Mouse (Mus musculus) CH12.LX (cell line): ENCODE results near the gene Tor3a. TPM values are rescaled to one million over a fixed set of nuclear protein-coding genes. Genes with fewer than 3 reads are reported as not detected.

Experiments used
- DNase-seq: peaks from one replicate; pipeline ENCODE4 v3.0.0-alpha.2; 2013; ENCODE audit errors: extremely low read depth
- H3K27ac ChIP-seq: 2 replicates; pipeline ENCODE4 v1.5.1; 2012; ENCODE audit warnings: low read depth, mild to moderate bottlenecking, control low read depth, moderate library complexity; ENCODE audit not compliant: insufficient read depth
- H3K27me3 ChIP-seq: replicated peaks from 2 replicates; pipeline ENCODE3; 2012; ENCODE audit warnings: inconsistent platforms
- H3K36me3 ChIP-seq, 2 experiments: replicated peaks in 1 of 2; 2 replicates each; pipeline versions ENCODE3 to v1.6.1; 2012; ENCODE audit warnings: inconsistent platforms in 1 of 2, low read length in 1 of 2, mild to moderate bottlenecking in 1 of 2, mixed read lengths in 1 of 2, moderate library complexity in 1 of 2; ENCODE audit not compliant: control insufficient read depth in 1 of 2, insufficient read depth in 1 of 2
- H3K4me1 ChIP-seq, 2 experiments: 2 replicates each; pipeline ENCODE4 v1.6.1; 2012; ENCODE audit warnings: inconsistent platforms in 1 of 2, moderate library complexity in 1 of 2; ENCODE audit not compliant: insufficient read depth in 2 of 2, control insufficient read depth in 1 of 2
- H3K4me2 ChIP-seq: 2 replicates; pipeline ENCODE4 v1.6.1; 2012; ENCODE audit warnings: low read depth, mild to moderate bottlenecking, control low read depth; ENCODE audit not compliant: poor library complexity, insufficient read depth, severe bottlenecking
- H3K4me3 ChIP-seq, 3 experiments: fragments of 150-350 bp in 1 of 3; sonication (generic) in 1 of 3; replicated peaks in 1 of 3; 2 replicates each; pipeline versions ENCODE3 to v1.5.1; 2011 to 2012; ENCODE audit warnings: low read depth in 2 of 3, low read length in 2 of 3, mild to moderate bottlenecking in 2 of 3, moderate library complexity in 2 of 3, control low read depth in 1 of 3, improper control_type of control experiment in 1 of 3, inconsistent platforms in 1 of 3, mixed read lengths in 1 of 3; ENCODE audit not compliant: poor library complexity in 1 of 3
- H3K79me2 ChIP-seq: replicated peaks from 2 replicates; pipeline ENCODE4 v1.6.1; 2012; ENCODE audit warnings: mild to moderate bottlenecking, moderate library complexity; ENCODE audit not compliant: control insufficient read depth, poor library complexity, insufficient read depth, severe bottlenecking; ENCODE audit errors: extremely low read depth
- H3K9ac ChIP-seq: 2 replicates; pipeline ENCODE4 v1.6.1; 2012; ENCODE audit warnings: low read depth, mild to moderate bottlenecking, control low read depth, moderate library complexity; ENCODE audit not compliant: insufficient read depth
- H3K9me3 ChIP-seq: replicated peaks from 2 replicates; pipeline ENCODE3; 2012; ENCODE audit warnings: low read length, inconsistent platforms, mixed read lengths
- CHD2 ChIP-seq: IDR thresholded peaks from 2 replicates; pipeline ENCODE4 v1.6.1; 2011; ENCODE audit warnings: low read length, improper control_type of control experiment
- CTCF ChIP-seq, 2 experiments: IDR thresholded peaks in 1 of 2; conservative IDR thresholded peaks in 1 of 2; 2 replicates each; pipeline ENCODE4 v1.5.1; 2011 to 2012; ENCODE audit warnings: low read depth in 2 of 2, low read length in 2 of 2, improper control_type of control experiment in 1 of 2, inconsistent platforms in 1 of 2, mild to moderate bottlenecking in 1 of 2, moderate library complexity in 1 of 2
- E2F4 ChIP-seq: IDR thresholded peaks from 2 replicates; pipeline ENCODE4 v1.6.1; 2011; ENCODE audit warnings: low read depth, low read length, improper control_type of control experiment; ENCODE audit not compliant: insufficient replicate concordance
- ELF1 ChIP-seq: IDR thresholded peaks from 2 replicates; pipeline ENCODE4 v1.6.1; 2014; ENCODE audit warnings: low read depth, mild to moderate bottlenecking, inconsistent platforms, low read length, improper control_type of control experiment
- ETS1 ChIP-seq: conservative IDR thresholded peaks from 2 replicates; pipeline ENCODE4 v1.6.1; 2012; ENCODE audit warnings: low read depth, mild to moderate bottlenecking, inconsistent platforms, low read length, improper control_type of control experiment, moderate library complexity
- GABPA ChIP-seq: IDR thresholded peaks from 2 replicates; pipeline ENCODE4 v1.6.1; 2012; ENCODE audit warnings: low read depth, low read length, improper control_type of control experiment, inconsistent platforms; ENCODE audit not compliant: insufficient replicate concordance
- HCFC1 ChIP-seq: IDR thresholded peaks from 2 replicates; pipeline ENCODE4 v1.6.1; 2012; ENCODE audit warnings: low read depth, mild to moderate bottlenecking, inconsistent platforms, low read length, improper control_type of control experiment
- IRF4 ChIP-seq: IDR thresholded peaks from 2 replicates; pipeline ENCODE4 v1.6.1; 2014; ENCODE audit warnings: low read depth, mild to moderate bottlenecking, inconsistent platforms, low read length, improper control_type of control experiment
- JUN ChIP-seq: IDR thresholded peaks from 2 replicates; pipeline ENCODE4 v1.6.1; 2011; ENCODE audit warnings: low read depth, mild to moderate bottlenecking, low read length, improper control_type of control experiment, moderate library complexity; ENCODE audit not compliant: insufficient read depth
- JUND ChIP-seq: conservative IDR thresholded peaks from 2 replicates; pipeline ENCODE4 v1.6.1; 2011; ENCODE audit warnings: low read depth, low read length, improper control_type of control experiment
- MEF2A ChIP-seq: IDR thresholded peaks from 2 replicates; pipeline ENCODE4 v1.6.1; 2014; ENCODE audit warnings: low read depth, mild to moderate bottlenecking, inconsistent platforms, low read length, improper control_type of control experiment, borderline replicate concordance
- MXI1 ChIP-seq: IDR thresholded peaks from 2 replicates; pipeline ENCODE4 v1.6.1; 2011; ENCODE audit warnings: mild to moderate bottlenecking, low read depth, low read length, improper control_type of control experiment
- NELFE ChIP-seq: IDR thresholded peaks from 2 replicates; pipeline ENCODE4 v1.6.1; 2011; ENCODE audit warnings: low read depth, low read length, improper control_type of control experiment
- NRF1 ChIP-seq: IDR thresholded peaks from 2 replicates; pipeline ENCODE4 v1.6.1; 2014; ENCODE audit warnings: low read depth, mild to moderate bottlenecking, inconsistent platforms, low read length, improper control_type of control experiment, moderate library complexity
- POLR2A ChIP-seq: IDR thresholded peaks from 2 replicates; pipeline ENCODE4 v1.6.1; 2011; ENCODE audit warnings: low read depth, mild to moderate bottlenecking, improper control_type of control experiment, low read length
- POLR2AphosphoS2 ChIP-seq: IDR thresholded peaks from 2 replicates; pipeline ENCODE4 v1.6.1; 2011; ENCODE audit warnings: low read depth, low read length, improper control_type of control experiment
- RAD21 ChIP-seq: IDR thresholded peaks from 2 replicates; pipeline ENCODE4 v1.6.1; 2011; ENCODE audit warnings: low read depth, mild to moderate bottlenecking, low read length, improper control_type of control experiment, moderate library complexity
- RCOR1 ChIP-seq: conservative IDR thresholded peaks from 2 replicates; pipeline ENCODE4 v1.6.1; 2012; ENCODE audit warnings: low read depth, mild to moderate bottlenecking, inconsistent platforms, low read length, improper control_type of control experiment
- SIN3A ChIP-seq: IDR thresholded peaks from 2 replicates; pipeline ENCODE4 v1.6.1; 2012; ENCODE audit warnings: low read length, improper control_type of control experiment, inconsistent platforms
- SMC3 ChIP-seq: IDR thresholded peaks from 2 replicates; pipeline ENCODE4 v1.6.1; 2011; ENCODE audit warnings: low read depth, low read length, improper control_type of control experiment
- TCF12 ChIP-seq: IDR thresholded peaks from 2 replicates; pipeline ENCODE4 v1.6.1; 2014; ENCODE audit warnings: low read depth, mild to moderate bottlenecking, inconsistent platforms, low read length, improper control_type of control experiment
- UBTF ChIP-seq: IDR thresholded peaks from 2 replicates; pipeline ENCODE4 v1.6.1; 2012; ENCODE audit warnings: low read depth, mild to moderate bottlenecking, inconsistent platforms, low read length, improper control_type of control experiment, moderate library complexity
- USF2 ChIP-seq: conservative IDR thresholded peaks from 2 replicates; pipeline ENCODE4 v1.6.1; 2011; ENCODE audit warnings: low read depth, low read length, improper control_type of control experiment
- ZKSCAN1 ChIP-seq: IDR thresholded peaks from 2 replicates; pipeline ENCODE4 v1.6.1; 2012; ENCODE audit warnings: low read depth, inconsistent platforms, low read length, improper control_type of control experiment, borderline replicate concordance
- ZNF384 ChIP-seq: IDR thresholded peaks from 2 replicates; pipeline ENCODE4 v1.6.1; 2012; ENCODE audit warnings: low read depth, low read length, improper control_type of control experiment, inconsistent platforms
- dilution Hi-C: fragments of 300-500 bp; cut with MboI; formaldehyde crosslinking; loops from 2 replicates; pipeline ENCODE4 v1.14.3; 2020; ENCODE audit warnings: low sequenced_read_pairs; ENCODE audit not compliant: extremely low pct_unique_long_range_greater_than_20kb, extremely low pct_ligation_motif_present
- in situ Hi-C: fragments of 300-500 bp; cut with MboI; formaldehyde crosslinking; loops from 3 replicates; pipeline ENCODE4 v1.14.3; 2019; ENCODE audit warnings: low sequenced_read_pairs, low pct_ligation_motif_present, low pct_unique_long_range_greater_than_20kb, mixed read lengths
- polyA plus RNA-seq: library from polyadenylated mRNA; unstranded; fragments of >175 nt; gene quantifications from 2 replicates; pipeline ENCODE4 v1.2.1, GENCODE M21; 2012; ENCODE audit warnings: low read depth; ENCODE audit not compliant: insufficient read length
- total RNA-seq, 2 experiments: library from RNA; depleted of rRNA; stranded (reverse); fragments of 300-350 nt in 1 of 2; fragments of >200 nt in 1 of 2; gene quantifications; 2 replicates each; pipeline ENCODE4 v1.2.3; 2012 to 2014

The Tor3a gene
- total and polyA plus RNA-seq, 3 experiments, result 37.6 to 85.7 (median 53.8) TPM

- no peak for TF ChIP-seq RCOR1
- TF ChIP-seq POLR2A, result no peak
- no peak for TF ChIP-seq USF2
- no peak for TF ChIP-seq JUND
- TF ChIP-seq HCFC1, result no peak
- no peak for TF ChIP-seq E2F4
- no peak for TF ChIP-seq SMC3
- TF ChIP-seq SIN3A, result no peak
- no peak for TF ChIP-seq ZKSCAN1
- no peak for TF ChIP-seq ZNF384
- TF ChIP-seq MEF2A, result no peak
- no peak for TF ChIP-seq POLR2AphosphoS2
- TF ChIP-seq IRF4, result no peak
- TF ChIP-seq GABPA, result no peak
- TF ChIP-seq JUN, result no peak
- no peak for TF ChIP-seq ETS1
- TF ChIP-seq TCF12, result no peak
- no peak for TF ChIP-seq CHD2
- no peak for TF ChIP-seq NRF1
Observed at GRCm38 (mm10) chr1:156608496-156608895, 65.7 kb downstream of the Tor3a start.

GRCm38 (mm10) chr1:156605940-156606339 is 68.2 kb downstream of the Tor3a start:
- TF ChIP-seq TCF12, result no peak
- no peak for TF ChIP-seq MEF2A
- TF ChIP-seq NELFE, result no peak
- no peak for TF ChIP-seq ELF1
- TF ChIP-seq POLR2A, result no peak
- no peak for TF ChIP-seq UBTF
- TF ChIP-seq CTCF (conservative IDR thresholded peaks at IDR 0.05 in 1 of 2, IDR thresholded peaks at IDR 0.05 in 1 of 2; ENCODE audit: low read depth in 2 of 2, low read length in 2 of 2), result no peak
- TF ChIP-seq MXI1, result no peak
- TF ChIP-seq RAD21, result no peak
- TF ChIP-seq NRF1, result no peak
- no peak for TF ChIP-seq SIN3A
- in situ Hi-C loops (no loop called here), dilution Hi-C loops (no loop called here)
- Histone ChIP-seq H3K9me3 (no peaks in the 10 kb centered on the region), H3K36me3 (peaks cover 0 to 6% of the 10 kb centered on the region in 2 experiments), H3K4me2 (no peak overlapping the region), H3K27ac (no peak overlapping the region), H3K4me3 (no peak overlapping the region), H3K9ac (no peak overlapping the region), H3K4me1 (peaks cover 0 to 25% of the 10 kb centered on the region in 2 experiments; a peak in 3 of 4 replicates), H3K27me3 (no peaks in the 10 kb centered on the region), H3K79me2 (peaks cover 5% of the 10 kb centered on the region)
- DNase-seq, result no peak

More at GRCm38 (mm10) chr1:156608496-156608895, 65.7 kb downstream of the Tor3a start:
- H3K9ac ChIP-seq, result no peak overlapping the region
- no peak overlapping the region for H3K27ac ChIP-seq
- no peaks in the 10 kb centered on the region for H3K9me3 ChIP-seq
- dilution Hi-C loops (no loop called here), in situ Hi-C loops (no loop called here)
- H3K27me3 ChIP-seq, result no peaks in the 10 kb centered on the region
- H3K79me2 ChIP-seq, result no peaks in the 10 kb centered on the region
- H3K36me3 ChIP-seq, result peaks cover 0 to 13% of the 10 kb centered on the region in 2 experiments
- no peak overlapping the region for H3K4me3 ChIP-seq
- H3K4me1 ChIP-seq, result peaks cover 0 to 25% of the 10 kb centered on the region in 2 experiments; a peak in 3 of 4 replicates
- DNase-seq, result no peak
- no peak overlapping the region for H3K4me2 ChIP-seq
